Mouse (Mus musculus) ovary, postnatal 14 days (tissue): ENCODE data around the gene Vmn2r2.

ENCODE experiments used
- DNase-seq: peaks from one replicate; pipeline ENCODE4 v3.0.0; 2022; ENCODE audit warnings: low spot score

Gene Vmn2r2

DNA sequence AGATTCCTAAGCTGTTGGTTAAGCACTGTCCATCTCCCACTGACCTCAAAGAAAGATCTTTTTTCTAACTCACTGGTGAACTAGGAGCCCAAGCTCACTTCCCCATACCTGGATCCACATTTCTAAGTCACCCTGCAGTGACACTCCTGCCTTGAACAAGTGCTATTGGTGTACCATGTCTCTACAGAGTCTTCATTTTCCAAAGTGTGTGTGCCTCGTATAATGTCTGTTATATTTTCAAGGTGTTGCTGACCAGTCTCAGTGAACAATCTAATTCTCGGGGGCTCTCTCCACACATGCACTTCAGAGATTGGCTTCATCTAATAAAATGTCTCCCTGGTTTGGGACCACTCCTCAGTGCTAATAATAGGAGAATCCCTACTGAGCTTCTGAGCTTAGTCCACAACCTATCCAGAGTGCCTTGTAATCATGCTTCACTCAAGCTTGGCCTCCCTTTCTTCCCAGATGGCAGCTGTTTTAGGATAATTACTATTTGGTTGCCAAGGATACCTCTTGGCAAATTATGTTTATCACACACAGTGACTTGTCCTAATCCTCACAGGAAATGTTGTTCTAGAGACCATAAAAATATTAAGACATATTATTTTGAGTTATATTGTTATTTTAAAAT, at the start of gene Vmn2r2:
TSS of gene Vmn2r2 (minus strand) at position 51 of the 631 bp plus-strand sequence.
- DNase-seq: no peak

DNA sequence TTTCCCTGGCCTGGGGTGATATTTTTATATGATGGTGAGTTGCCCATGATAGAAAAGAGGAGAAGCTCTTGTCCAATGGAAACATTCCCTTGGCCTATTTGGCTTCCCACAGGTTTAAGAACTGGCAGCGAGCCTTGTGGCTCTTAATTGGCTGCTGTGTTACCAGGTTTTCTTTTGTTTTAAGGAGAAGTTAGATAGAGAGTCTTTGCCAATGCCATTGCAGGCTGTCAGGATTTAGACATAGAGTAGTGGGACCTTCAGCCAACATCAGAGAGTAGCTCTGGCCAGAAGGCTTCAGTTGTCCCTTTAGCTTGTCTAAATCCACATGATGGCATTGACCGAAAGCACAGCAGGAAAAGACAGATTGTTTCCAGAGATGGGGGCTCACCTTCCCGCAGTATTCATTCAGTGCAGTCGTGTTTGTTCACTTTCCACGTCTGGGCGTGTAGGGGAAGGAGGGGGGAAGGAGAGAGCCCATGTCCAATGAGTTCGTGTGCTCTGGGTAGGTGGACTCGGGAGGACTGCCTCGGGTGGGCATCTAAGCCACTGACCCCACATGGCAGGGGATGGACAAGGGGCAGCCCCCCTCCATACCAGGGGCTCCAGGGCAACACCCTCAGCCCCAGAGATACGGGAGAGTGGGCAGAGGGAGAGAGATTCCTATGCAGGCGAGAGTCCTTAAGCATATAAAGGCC, 28.2 kb downstream of the Vmn2r2 start:
- DNase-seq: no peak

GRCm38 (mm10) chr3:64112707-64113106, 29.0 kb downstream of the Vmn2r2 start:
- DNase-seq: no peak

- no peak for DNase-seq
Measured at GRCm38 (mm10) chr3:64081247-64081646, 60.5 kb downstream of the Vmn2r2 start, which contains the start of gene Vmn2r1. Gene Vmn2r1, plus strand, starts transcription at chr3:64081547.
